8 mouse cellular contexts compared by ENCODE assay signal in the genomic region with DNA sequence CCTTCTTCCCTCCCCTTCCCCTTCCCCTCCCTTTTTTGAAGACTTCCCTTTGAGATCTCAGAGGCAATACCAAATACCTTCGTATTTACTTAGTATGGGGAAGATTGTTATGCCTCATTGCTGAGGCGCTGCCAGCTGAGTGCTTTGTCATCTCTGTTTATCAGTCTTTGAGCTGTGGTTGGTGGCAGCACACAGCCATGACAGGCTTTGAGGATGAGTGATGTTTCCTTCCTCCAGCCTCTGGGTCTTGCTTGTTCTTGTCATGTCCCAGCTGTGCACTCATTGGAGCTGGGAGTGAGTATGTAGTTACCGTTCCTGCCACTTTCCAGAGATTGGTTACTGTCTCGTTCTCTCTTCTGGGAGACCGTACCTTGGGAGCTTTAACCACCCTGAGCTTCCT. TPM values are rescaled to one million over a fixed set of nuclear protein-coding genes. Genes with fewer than 3 reads are reported as not detected.
A peak's percentile ranks its signal among the peaks of the same experiment; 100 is the strongest.
DNase-seq lines count a peak whose midpoint lies in the region; ATAC-seq and TF ChIP-seq lines count a peak whose summit lies in the region.

No protein-coding gene starts in this region.

- ATAC-seq in kidney, embryonic 16.5 days (ENCODE audit: low FRiP score, low TSS enrichment): peak; percentile 32; the same call in 1 of the 2 replicates
- ATAC-seq in kidney, embryonic 15.5 days (replicated peaks; ENCODE audit: low FRiP score): no peak
- peak; percentile 95 for ATAC-seq in liver, postnatal 0 days
- peak; percentile 79 for ATAC-seq in stomach, postnatal 0 days (ENCODE audit: low FRiP score, low TSS enrichment)
- no peak for ATAC-seq in forebrain, embryonic 11.5 days (replicated peaks; ENCODE audit: low FRiP score)
- no peak for ATAC-seq in forebrain, embryonic 16.5 days

- TF ChIP-seq EP300 in liver, postnatal 0 days (IDR thresholded peaks at IDR 0.05; ENCODE audit: low read depth): no peak
- TF ChIP-seq EP300 in stomach, postnatal 0 days (optimal IDR thresholded peaks at IDR 0.05): no peak

- WGBS in kidney, embryonic 16.5 days: 47% methylated on average over 5 of the region's 5 CpGs
- WGBS in kidney, embryonic 15.5 days: 38% methylated on average over 5 of the region's 5 CpGs
- WGBS in liver, postnatal 0 days (ENCODE audit: insufficient replicate concordance): 28% methylated on average over 5 of the region's 5 CpGs
- WGBS in stomach, postnatal 0 days: 22% methylated on average over 5 of the region's 5 CpGs
- WGBS in forebrain, embryonic 11.5 days: 72% methylated on average over 5 of the region's 5 CpGs
- 84% methylated on average over 5 of the region's 5 CpGs for WGBS in forebrain, embryonic 16.5 days

- no peak overlapping the region for H3K4me3 ChIP-seq in kidney, embryonic 16.5 days (ENCODE audit: low read length)
- no peak overlapping the region for H3K4me3 ChIP-seq in kidney, embryonic 15.5 days (replicated peaks)
- H3K4me3 ChIP-seq in liver, postnatal 0 days (ENCODE audit: low read depth, low read length): no peak overlapping the region
- no peak overlapping the region for H3K4me3 ChIP-seq in stomach, postnatal 0 days (ENCODE audit: low read depth, low read length)
- H3K4me3 ChIP-seq in forebrain, embryonic 11.5 days (ENCODE audit: low read depth, low read length): no peak overlapping the region
- no peak overlapping the region for H3K4me3 ChIP-seq in forebrain, embryonic 16.5 days (replicated peaks; ENCODE audit: low read length)

- no peaks in the 10 kb centered on the region for H3K9me3 ChIP-seq in kidney, embryonic 16.5 days (ENCODE audit: low read length)
- H3K9me3 ChIP-seq in kidney, embryonic 15.5 days (replicated peaks): no peaks in the 10 kb centered on the region
- no peaks in the 10 kb centered on the region for H3K9me3 ChIP-seq in liver, postnatal 0 days (ENCODE audit: low read length)
- no peaks in the 10 kb centered on the region for H3K9me3 ChIP-seq in stomach, postnatal 0 days (ENCODE audit: control insufficient read depth, low read length)
- no peaks in the 10 kb centered on the region for H3K9me3 ChIP-seq in forebrain, embryonic 11.5 days (ENCODE audit: control insufficient read depth, low read length)
- H3K9me3 ChIP-seq in forebrain, embryonic 16.5 days (ENCODE audit: control insufficient read depth, low read length): no peaks in the 10 kb centered on the region

- TF ChIP-seq CTCF in liver, postnatal 0 days (IDR thresholded peaks at IDR 0.05; ENCODE audit: low read depth): 0 out of 2 replicates have a peak, but pooled peaks have one; percentile 4
- TF ChIP-seq CTCF in stomach, postnatal 0 days (IDR thresholded peaks at IDR 0.05; ENCODE audit: low read depth): no peak

- H3K4me2 ChIP-seq in kidney, embryonic 16.5 days (replicated peaks; ENCODE audit: low read depth, low read length): no peak overlapping the region
- no peak overlapping the region for H3K4me2 ChIP-seq in kidney, embryonic 15.5 days
- H3K4me2 ChIP-seq in liver, postnatal 0 days (ENCODE audit: low read depth, low read length): peak overlapping the region; percentile 36; the same call in 1 of the 2 replicates
- H3K4me2 ChIP-seq in stomach, postnatal 0 days (replicated peaks; ENCODE audit: low read depth): no peak overlapping the region
- H3K4me2 ChIP-seq in forebrain, embryonic 11.5 days (ENCODE audit: low read depth, low read length, severe bottlenecking): no peak overlapping the region
- H3K4me2 ChIP-seq in forebrain, embryonic 16.5 days (ENCODE audit: low read length): no peak overlapping the region

- DNase-seq in adrenal gland, postnatal 14 days: peak; percentile 62
- peak; percentile 46 for DNase-seq in liver, postnatal 0 days
- no peak for DNase-seq in stomach, postnatal 0 days (ENCODE audit: low spot score)
- DNase-seq in urinary bladder, postnatal 25 days (ENCODE audit: low spot score): no peak
- no peak for DNase-seq in forebrain, embryonic 11.5 days (ENCODE audit: low spot score)

- H3K4me1 ChIP-seq in kidney, embryonic 16.5 days (ENCODE audit: insufficient read depth, low read length): peaks cover 16% of the 10 kb centered on the region
- peaks cover 23% of the 10 kb centered on the region for H3K4me1 ChIP-seq in kidney, embryonic 15.5 days
- H3K4me1 ChIP-seq in liver, postnatal 0 days (ENCODE audit: insufficient read depth): peaks cover 33% of the 10 kb centered on the region
- no peaks in the 10 kb centered on the region for H3K4me1 ChIP-seq in stomach, postnatal 0 days (replicated peaks; ENCODE audit: control insufficient read depth, insufficient read depth)
- no peaks in the 10 kb centered on the region for H3K4me1 ChIP-seq in forebrain, embryonic 11.5 days (replicated peaks; ENCODE audit: control insufficient read depth, insufficient read depth, low read length)
- H3K4me1 ChIP-seq in forebrain, embryonic 16.5 days (replicated peaks; ENCODE audit: control insufficient read depth, insufficient read depth, low read length): no peaks in the 10 kb centered on the region

- no peaks in the 10 kb centered on the region for H3K27me3 ChIP-seq in kidney, embryonic 16.5 days (ENCODE audit: insufficient read depth, low read length)
- no peaks in the 10 kb centered on the region for H3K27me3 ChIP-seq in kidney, embryonic 15.5 days
- no peaks in the 10 kb centered on the region for H3K27me3 ChIP-seq in liver, postnatal 0 days (ENCODE audit: insufficient read depth, low read length)
- no peaks in the 10 kb centered on the region for H3K27me3 ChIP-seq in stomach, postnatal 0 days (ENCODE audit: control insufficient read depth, insufficient read depth, low read length)
- H3K27me3 ChIP-seq in forebrain, embryonic 11.5 days (ENCODE audit: control insufficient read depth, insufficient read depth, low read length): no peaks in the 10 kb centered on the region
- no peaks in the 10 kb centered on the region for H3K27me3 ChIP-seq in forebrain, embryonic 16.5 days (replicated peaks; ENCODE audit: control insufficient read depth, insufficient read depth, low read length)

- no peak overlapping the region for H3K27ac ChIP-seq in kidney, embryonic 16.5 days (ENCODE audit: low read length)
- H3K27ac ChIP-seq in kidney, embryonic 15.5 days: no peak overlapping the region
- H3K27ac ChIP-seq in liver, postnatal 0 days (ENCODE audit: low read depth): peak overlapping the region; percentile 71
- no peak overlapping the region for H3K27ac ChIP-seq in stomach, postnatal 0 days (replicated peaks)
- no peak overlapping the region for H3K27ac ChIP-seq in forebrain, embryonic 11.5 days (ENCODE audit: low read depth, low read length)
- no peak overlapping the region for H3K27ac ChIP-seq in forebrain, embryonic 16.5 days (ENCODE audit: low read length)

- H3K36me3 ChIP-seq in kidney, embryonic 16.5 days (ENCODE audit: insufficient read depth, low read length): 0 out of 2 replicates have a peak, but pooled peaks cover 7% of the 10 kb centered on the region
- H3K36me3 ChIP-seq in kidney, embryonic 15.5 days: peaks cover 13% of the 10 kb centered on the region
- peaks cover 9% of the 10 kb centered on the region for H3K36me3 ChIP-seq in liver, postnatal 0 days (replicated peaks; ENCODE audit: insufficient read depth, low read length)
- H3K36me3 ChIP-seq in stomach, postnatal 0 days (ENCODE audit: control insufficient read depth, insufficient read depth, low read length): no peaks in the 10 kb centered on the region
- no peaks in the 10 kb centered on the region for H3K36me3 ChIP-seq in forebrain, embryonic 11.5 days (ENCODE audit: control insufficient read depth, insufficient read depth, low read length)
- peaks cover 7% of the 10 kb centered on the region for H3K36me3 ChIP-seq in forebrain, embryonic 16.5 days (ENCODE audit: control insufficient read depth, insufficient read depth)

- no peak overlapping the region for H3K9ac ChIP-seq in kidney, embryonic 16.5 days (replicated peaks; ENCODE audit: low read length)
- H3K9ac ChIP-seq in kidney, embryonic 15.5 days: no peak overlapping the region
- 0 out of 2 replicates have a peak overlapping the region, but pooled peaks have one; percentile 3 for H3K9ac ChIP-seq in liver, postnatal 0 days (replicated peaks)
- no peak overlapping the region for H3K9ac ChIP-seq in stomach, postnatal 0 days (ENCODE audit: low read length)
- no peak overlapping the region for H3K9ac ChIP-seq in forebrain, embryonic 11.5 days (ENCODE audit: low read length)
- H3K9ac ChIP-seq in forebrain, embryonic 16.5 days (replicated peaks; ENCODE audit: low read depth, low read length): no peak overlapping the region

RNA-seq across cellular contexts. Expression of a gene that starts 9.1 kb away (rescaled TPM):
- polyA plus RNA-seq in kidney, embryonic 16.5 days (2015; fragmentation: Nextera tagmentation; extraction: Ambion mirVana): 45.7 and 46.2 TPM in 2 replicates
- polyA plus RNA-seq in kidney, embryonic 15.5 days (2015; fragmentation: Nextera tagmentation; extraction: Ambion mirVana): 39.2 and 40.3 TPM in 2 replicates
- 73.5 and 83.9 TPM in 2 replicates for total RNA-seq in adrenal gland, postnatal 14 days (2021)
- polyA plus RNA-seq in liver, postnatal 0 days (2015; fragmentation: Nextera tagmentation; extraction: Ambion mirVana): 11.1 and 13.6 TPM in 2 replicates
- 15.7 and 16.1 TPM in 2 replicates for polyA plus RNA-seq in stomach, postnatal 0 days (2015; fragmentation: Nextera tagmentation; extraction: Ambion mirVana)
- 60.8 and 62.6 TPM in 2 replicates for polyA plus RNA-seq in forebrain, embryonic 11.5 days (2014; fragmentation: Nextera tagmentation; extraction: Ambion mirVana)
- 107 and 109 TPM in 2 replicates for polyA plus RNA-seq in forebrain, embryonic 16.5 days (2015; fragmentation: Nextera tagmentation; extraction: Ambion mirVana)

RNA-seq across cellular contexts. Expression of a gene that starts 15.2 kb away (rescaled TPM):
- 17.3 and 21.1 TPM in 2 replicates for polyA plus RNA-seq in kidney, embryonic 16.5 days (2015; fragmentation: Nextera tagmentation; extraction: Ambion mirVana)
- polyA plus RNA-seq in kidney, embryonic 15.5 days (2015; fragmentation: Nextera tagmentation; extraction: Ambion mirVana): 17.9 and 18.7 TPM in 2 replicates
- 9.3 and 11.5 TPM in 2 replicates for total RNA-seq in adrenal gland, postnatal 14 days (2021)
- 2.6 and 3.2 TPM in 2 replicates for polyA plus RNA-seq in liver, postnatal 0 days (2015; fragmentation: Nextera tagmentation; extraction: Ambion mirVana)
- 3.5 and 3.6 TPM in 2 replicates for polyA plus RNA-seq in stomach, postnatal 0 days (2015; fragmentation: Nextera tagmentation; extraction: Ambion mirVana)
- polyA plus RNA-seq in forebrain, embryonic 11.5 days (2014; fragmentation: Nextera tagmentation; extraction: Ambion mirVana): 24.6 and 26.3 TPM in 2 replicates
- polyA plus RNA-seq in forebrain, embryonic 16.5 days (2015; fragmentation: Nextera tagmentation; extraction: Ambion mirVana): 22.6 and 24.7 TPM in 2 replicates

RNA-seq across cellular contexts. Expression of a gene that starts 39.9 kb away (rescaled TPM):
- 50.3 and 54.5 TPM in 2 replicates for polyA plus RNA-seq in kidney, embryonic 16.5 days (2015; fragmentation: Nextera tagmentation; extraction: Ambion mirVana)
- 52.6 and 53.7 TPM in 2 replicates for polyA plus RNA-seq in kidney, embryonic 15.5 days (2015; fragmentation: Nextera tagmentation; extraction: Ambion mirVana)
- 32.8 and 37.5 TPM in 2 replicates for total RNA-seq in adrenal gland, postnatal 14 days (2021)
- 11.4 and 11.6 TPM in 2 replicates for polyA plus RNA-seq in liver, postnatal 0 days (2015; fragmentation: Nextera tagmentation; extraction: Ambion mirVana)
- 19.0 and 22.8 TPM in 2 replicates for polyA plus RNA-seq in stomach, postnatal 0 days (2015; fragmentation: Nextera tagmentation; extraction: Ambion mirVana)
- polyA plus RNA-seq in forebrain, embryonic 11.5 days (2014; fragmentation: Nextera tagmentation; extraction: Ambion mirVana): 61.4 and 64.8 TPM in 2 replicates
- 32.8 and 40.6 TPM in 2 replicates for polyA plus RNA-seq in forebrain, embryonic 16.5 days (2015; fragmentation: Nextera tagmentation; extraction: Ambion mirVana)

Comparison
In these comparisons a context has a peak if more than half of its experiments do, and no peak if none do; other contexts are left out.
1. ATAC-seq: peak in kidney, embryonic 16.5 days (single experiment), liver, postnatal 0 days (single experiment) and stomach, postnatal 0 days (single experiment); none in kidney, embryonic 15.5 days (single experiment), forebrain, embryonic 11.5 days (single experiment) and forebrain, embryonic 16.5 days (single experiment).
2. DNase-seq: peak in adrenal gland, postnatal 14 days (single experiment) and liver, postnatal 0 days (single experiment); none in stomach, postnatal 0 days (single experiment), urinary bladder, postnatal 25 days (single experiment) and forebrain, embryonic 11.5 days (single experiment).